Mouse (Mus musculus) B cell, adult 2 months (primary cell): ENCODE results near the gene Tmem140.

Experiments used
- DNase-seq, 2 experiments: peaks; one replicate each; pipeline ENCODE4 v3.0.0; 2022

Tmem140 gene

DNA sequence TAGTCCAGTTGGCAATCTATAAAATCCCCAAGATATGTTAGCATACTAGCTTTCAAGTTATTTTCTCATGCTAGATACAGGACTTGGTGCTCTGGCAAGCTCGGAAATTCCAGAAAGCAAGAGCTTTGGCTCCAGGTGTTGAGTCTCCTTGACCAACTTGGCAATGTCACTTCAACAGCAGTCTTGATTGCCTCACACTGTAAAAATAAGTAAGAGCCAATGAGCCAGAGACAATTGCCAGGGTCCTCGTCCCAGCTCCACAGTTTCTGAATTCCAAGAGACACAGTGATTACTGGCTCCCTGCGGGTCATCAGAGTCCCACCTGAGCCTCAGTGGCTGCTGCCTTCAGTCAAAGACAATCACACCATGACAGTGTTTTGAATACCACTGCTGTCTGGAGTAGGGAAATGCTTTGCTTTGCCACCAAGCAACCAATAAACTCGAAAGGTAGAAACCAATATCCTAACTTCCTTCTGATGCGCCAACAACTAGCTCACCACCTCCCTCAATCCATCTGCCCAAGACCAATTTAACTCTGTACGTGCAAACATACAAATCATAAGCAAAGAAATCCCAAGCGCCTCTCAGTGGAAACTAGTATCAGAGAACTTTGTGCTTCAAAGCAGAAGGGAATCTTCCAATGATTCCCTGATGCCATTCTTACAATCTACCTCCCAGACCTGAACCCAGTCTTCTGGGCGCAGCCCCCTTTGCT is 46.8 kb downstream of the Tmem140 start:
- DNase-seq = no peak

GRCm38 (mm10) chr6:34910371-34911219 is 47.6 kb downstream of the Tmem140 start, which contains the start of gene Wdr91:
TSS of gene Wdr91 (minus strand) at chr6:34910876.
- DNase-seq = peak; percentile 97

GRCm38 (mm10) chr6:34913341-34914040 is 50.5 kb downstream of the Tmem140 start:
- no peak for DNase-seq

DNA sequence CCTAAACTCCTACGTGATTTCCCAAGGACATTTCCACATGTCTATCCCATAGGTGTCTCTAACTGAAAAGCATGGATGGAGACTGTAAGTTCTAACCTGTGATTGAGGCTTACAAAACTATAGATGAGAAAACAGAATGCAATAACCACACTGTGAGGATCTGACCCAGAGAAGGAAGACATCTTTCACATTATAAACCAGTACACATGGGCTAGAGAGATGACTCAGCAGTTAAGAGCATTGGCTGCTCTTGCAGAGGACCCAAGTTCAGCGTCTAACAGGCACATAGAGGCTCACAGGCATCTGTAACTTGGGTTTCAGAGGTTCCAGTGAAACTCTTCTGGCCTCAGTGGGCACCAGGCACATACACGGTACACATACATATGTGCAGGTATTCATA is 51.5 kb downstream of the Tmem140 start:
- no peak for DNase-seq

DNA sequence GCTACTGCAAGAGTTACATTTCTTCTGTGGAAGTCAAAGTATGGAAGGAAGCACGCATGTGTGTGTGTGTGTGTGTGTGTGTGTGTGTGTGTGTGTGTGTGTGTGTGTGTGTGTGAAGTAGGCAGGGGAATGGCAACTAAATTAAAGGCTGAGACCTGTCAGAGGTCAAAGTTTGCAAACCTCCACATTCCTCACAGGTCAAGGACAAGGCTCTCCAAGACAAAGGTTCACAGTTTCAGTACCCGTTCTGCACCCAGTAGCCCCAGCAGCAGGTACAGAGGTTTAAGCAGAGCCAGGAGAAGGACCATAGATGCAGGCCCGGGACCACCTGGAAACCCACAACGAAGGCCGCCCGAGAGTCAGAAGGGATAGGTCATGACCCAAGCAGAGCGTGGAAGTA is 56.2 kb downstream of the Tmem140 start:
- no peak for DNase-seq

GRCm38 (mm10) chr6:34919956-34920355 is 57.0 kb downstream of the Tmem140 start, which contains the start of gene Stra8:
TSS of gene Stra8 (plus strand) at chr6:34920163.
- DNase-seq = no peak

GRCm38 (mm10) chr6:34920631-34921030 is 57.7 kb downstream of the Tmem140 start:
- DNase-seq = no peak

- DNase-seq = peak; percentile 45 to 63
Observed at GRCm38 (mm10) chr6:34921941-34922340, 59.0 kb downstream of the Tmem140 start.
